Comparison of ENCODE assay signal across 8 mouse cellular contexts in the genomic region with DNA sequence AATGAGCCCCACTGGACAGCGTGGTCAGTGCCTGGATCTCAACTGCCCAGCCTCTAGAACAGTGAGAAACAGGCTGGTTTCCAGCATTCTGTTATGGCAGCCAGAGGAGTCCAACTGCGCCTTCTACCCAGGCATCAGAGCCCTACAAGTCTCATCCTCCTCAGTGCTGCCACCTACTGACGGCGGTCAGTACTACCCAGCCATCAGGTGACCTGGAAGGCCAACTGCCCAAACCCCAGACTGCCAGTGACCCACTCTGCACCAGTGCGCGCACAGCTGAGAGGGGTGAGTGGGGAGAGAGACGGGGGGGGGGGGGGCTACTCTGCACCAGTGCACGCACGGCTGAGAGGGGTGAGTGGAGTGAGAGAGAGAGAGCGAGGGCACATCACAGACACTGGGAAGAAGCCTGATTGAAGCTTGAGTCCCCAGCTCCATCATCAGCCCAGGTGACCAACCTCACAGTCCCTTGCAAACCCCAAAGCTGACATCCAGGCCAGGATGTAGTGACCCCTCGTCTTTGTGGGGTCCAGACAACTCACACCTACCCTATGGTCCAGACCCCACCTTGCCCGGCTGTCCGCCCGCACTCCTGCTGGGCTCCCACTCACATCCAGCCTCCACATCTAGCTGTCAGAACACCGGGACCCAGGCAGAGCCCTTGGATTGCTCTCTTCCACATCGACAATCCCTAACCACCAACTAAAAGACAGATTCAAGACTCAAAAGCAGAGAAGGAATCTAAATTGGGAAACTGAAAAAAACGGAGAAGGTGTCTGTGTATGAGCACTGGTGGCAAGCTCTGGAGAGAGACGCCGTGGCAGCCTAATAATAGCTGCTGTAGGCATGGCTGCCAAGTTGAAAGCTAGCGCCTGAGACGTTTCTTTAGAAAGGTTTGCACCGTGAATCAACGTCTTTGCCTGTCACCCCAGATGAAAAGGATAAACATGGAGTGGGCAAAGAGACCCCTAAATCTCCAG. TPM values are rescaled to one million over a fixed set of nuclear protein-coding genes. Genes with fewer than 3 reads are reported as not detected.
DNase-seq lines count a peak whose midpoint lies in the region; ATAC-seq and TF ChIP-seq lines count a peak whose summit lies in the region.

No protein-coding gene starts in this region.

- intact Hi-C loops in left cerebral cortex, postnatal 25 days (cut with DNase I): loop anchor here (5.0 kb wide), 1 partner anchor 87 kb away; no protein-coding TSS in a partner anchor

- no peaks in the 10 kb centered on the region for H3K27me3 ChIP-seq in cerebellum, adult 2 months (ENCODE audit: control insufficient read depth, insufficient read depth, low read length)
- no peaks in the 10 kb centered on the region for H3K27me3 ChIP-seq in hindbrain, embryonic 16.5 days (replicated peaks; ENCODE audit: control insufficient read depth, insufficient read depth, low read length)

- H3K9me3 ChIP-seq in hindbrain, embryonic 16.5 days (ENCODE audit: control insufficient read depth, low read length): no peaks in the 10 kb centered on the region

- DNase-seq in ovary, postnatal 36 days (ENCODE audit: low spot score): peak; percentile 65
- DNase-seq in ovary, adult 18-20 months (ENCODE audit: low spot score): no peak
- peak; percentile 73 to 80 for DNase-seq in cerebellum, adult 2 months
- DNase-seq in gastrocnemius, adult 18-20 months (ENCODE audit: low spot score): peak; percentile 91
- peak; percentile 69 to 86 for DNase-seq in left cerebral cortex, postnatal 25 days (ENCODE audit: low spot score in 2 of 2)
- DNase-seq in spleen, adult 18-20 months: peak; percentile 44 to 69

- TF ChIP-seq CTCF in cerebellum, adult 2 months (IDR thresholded peaks at IDR 0.05; ENCODE audit: borderline replicate concordance, insufficient read depth, low read depth, low read length): peak; percentile 81

- no peak for ATAC-seq in hindbrain, embryonic 16.5 days
- peak; percentile 88 for ATAC-seq in megakaryocyte-erythroid progenitor cell, adult 5-6 weeks (replicated peaks; ENCODE audit: low FRiP score, low TSS enrichment, poor library complexity, severe bottlenecking)

- peaks cover 16% of the 10 kb centered on the region for H3K36me3 ChIP-seq in hindbrain, embryonic 16.5 days (ENCODE audit: control insufficient read depth, insufficient read depth, low read length)

- H3K4me3 ChIP-seq in cerebellum, adult 2 months (replicated peaks; ENCODE audit: insufficient read depth, low read depth, low read length): peak overlapping the region; percentile 6
- no peak overlapping the region for H3K4me3 ChIP-seq in hindbrain, embryonic 16.5 days (ENCODE audit: low read length)

- no peak overlapping the region; the same call in 1 of the 2 replicates for H3K4me2 ChIP-seq in hindbrain, embryonic 16.5 days (ENCODE audit: low read length)

- H3K9ac ChIP-seq in hindbrain, embryonic 16.5 days (ENCODE audit: low read depth, low read length): no peak overlapping the region

- TF ChIP-seq POLR2A in cerebellum, adult 2 months (IDR thresholded peaks at IDR 0.05; ENCODE audit: borderline replicate concordance, insufficient read depth, low read length): no peak

- WGBS in cerebellum, adult 2 months: 17% methylated on average over 23 of the region's 23 CpGs
- 47% methylated on average over 21 of the region's 23 CpGs for WGBS in hindbrain, embryonic 16.5 days

- H3K4me1 ChIP-seq in cerebellum, adult 2 months (ENCODE audit: control insufficient read depth, insufficient read depth, low read length): peaks cover 13% of the 10 kb centered on the region
- peaks cover 10% of the 10 kb centered on the region; the same call in 1 of the 2 replicates for H3K4me1 ChIP-seq in hindbrain, embryonic 16.5 days (ENCODE audit: control insufficient read depth, insufficient read depth, low read depth, low read length)

- peak overlapping the region; percentile 25; the same call in 1 of the 2 replicates for H3K27ac ChIP-seq in cerebellum, adult 2 months (ENCODE audit: insufficient read depth, low read length)
- 0 out of 2 replicates have a peak overlapping the region, but pooled peaks have one; percentile 10 for H3K27ac ChIP-seq in hindbrain, embryonic 16.5 days (ENCODE audit: low read depth, low read length)

RNA-seq across cellular contexts. Expression of gene Tmem184b, which starts 22.6 kb away (rescaled TPM):
- 88.5 and 95.4 TPM in 2 replicates for polyA plus RNA-seq in cerebellum, adult 2 months (2012; rRNA removed)
- total RNA-seq in gastrocnemius, adult 18-20 months (2021): 10 to 100 TPM; 23.6 to 31.2 TPM
- 42.4 and 54.9 TPM in 2 replicates for polyA plus RNA-seq in hindbrain, embryonic 16.5 days (2015; fragmentation: Nextera tagmentation; extraction: Ambion mirVana)
- 10 to 100 TPM; 57.2 to 67.5 TPM for total RNA-seq in left cerebral cortex, postnatal 25 days (2021)
- total RNA-seq in megakaryocyte-erythroid progenitor cell, adult 5-6 weeks (2014; fragmentation: Nextera tagmentation): 8.3 and 9.2 TPM in 2 replicates
- 1.8 and 5.0 TPM in 2 replicates for total RNA-seq in megakaryocyte-erythroid progenitor cell, adult 5-6 weeks (2017)

RNA-seq across cellular contexts. Expression of gene Maff, which starts 34.3 kb away (rescaled TPM):
- 0.78 and 0.80 TPM in 2 replicates for polyA plus RNA-seq in cerebellum, adult 2 months (2012; rRNA removed)
- 10 to 100 TPM in 1 of 2 experiments, 1 to 10 TPM in 1; 6.6 to 10.1 TPM for total RNA-seq in gastrocnemius, adult 18-20 months (2021)
- 1.1 and 1.2 TPM in 2 replicates for polyA plus RNA-seq in hindbrain, embryonic 16.5 days (2015; fragmentation: Nextera tagmentation; extraction: Ambion mirVana)
- total RNA-seq in left cerebral cortex, postnatal 25 days (2021): 1 to 10 TPM; 1.3 to 1.8 TPM
- total RNA-seq in megakaryocyte-erythroid progenitor cell, adult 5-6 weeks (2014; fragmentation: Nextera tagmentation): 2.7 TPM in 1 of 2 replicates, not detected in the other
- 6.7 and 8.8 TPM in 2 replicates for total RNA-seq in megakaryocyte-erythroid progenitor cell, adult 5-6 weeks (2017)

RNA-seq across cellular contexts. Expression of gene Pla2g6, which starts 52.6 kb away (rescaled TPM):
- polyA plus RNA-seq in cerebellum, adult 2 months (2012; rRNA removed): 26.1 and 27.3 TPM in 2 replicates
- total RNA-seq in gastrocnemius, adult 18-20 months (2021): 10 to 100 TPM; 15.8 to 20.4 TPM
- polyA plus RNA-seq in hindbrain, embryonic 16.5 days (2015; fragmentation: Nextera tagmentation; extraction: Ambion mirVana): 23.0 and 29.3 TPM in 2 replicates
- 10 to 100 TPM; 20.6 to 22.4 TPM for total RNA-seq in left cerebral cortex, postnatal 25 days (2021)
- total RNA-seq in megakaryocyte-erythroid progenitor cell, adult 5-6 weeks (2014; fragmentation: Nextera tagmentation): 26.7 and 34.4 TPM in 2 replicates
- 8.0 and 12.4 TPM in 2 replicates for total RNA-seq in megakaryocyte-erythroid progenitor cell, adult 5-6 weeks (2017)
